Mouse (Mus musculus) megakaryocyte, embryonic 14.5 days (primary cell): Measurements from ENCODE around the gene Nwd1.

Experiments used
- FLI1 ChIP-seq: IDR thresholded peaks from 2 replicates; pipeline ENCODE4 v1.6.1; 2012; ENCODE audit warnings: low read length, inconsistent platforms, mixed read lengths
- GATA1 ChIP-seq: IDR thresholded peaks from 3 replicates; pipeline ENCODE4 v1.6.1; 2012; ENCODE audit warnings: mixed read lengths, low read length, inconsistent platforms, borderline replicate concordance

- no peak for TF ChIP-seq GATA1
- no peak for TF ChIP-seq FLI1
Measured at GRCm38 (mm10) chr8:72716594-72716993, 70.1 kb downstream of the Nwd1 start.
